16 mouse cellular contexts compared by ENCODE assay signal in genomic region chr8:121398724-121399123, GRCm38 (mm10).
"Had no signal": no experiment of that assay in that cellular context is flagged by ENCODE, and none has a peak within 500 bp of the region (broad histone marks: within the 10 kb centered on the region; RNA-seq: fewer than 3 reads in every experiment).

No protein-coding gene starts in this region.

- H3K9me3 ChIP-seq: intestine, embryonic 15.5 days; midbrain, embryonic 12.5 days; neural tube, embryonic 13.5 days had no signal

- H3K27ac ChIP-seq: intestine, embryonic 15.5 days; layer of hippocampus, adult 2 months; liver, embryonic 14.5 days; midbrain, embryonic 12.5 days; neural tube, embryonic 13.5 days had no signal

- H3K36me3 ChIP-seq: intestine, embryonic 15.5 days; midbrain, embryonic 12.5 days; neural tube, embryonic 13.5 days had no signal

- H3K9ac ChIP-seq: intestine, embryonic 15.5 days; liver, embryonic 14.5 days; midbrain, embryonic 12.5 days had no signal

- H3K4me2 ChIP-seq: intestine, embryonic 15.5 days; midbrain, embryonic 12.5 days; neural tube, embryonic 13.5 days had no signal

- H3K4me3 ChIP-seq: intestine, embryonic 15.5 days; layer of hippocampus, adult 2 months; midbrain, embryonic 12.5 days; myocyte; neural tube, embryonic 13.5 days had no signal

- ATAC-seq: hindbrain, embryonic 16.5 days; intestine, embryonic 15.5 days; midbrain, embryonic 16.5 days had no signal

- DNase-seq: kidney, adult 18-20 months; layer of hippocampus, adult 9-11 months; lung, adult 2 months; lung, postnatal 14 days; lung, postnatal 4 days; retina, postnatal 1 day; thymus, adult 18-20 months; thymus, postnatal 36 days had no signal
